In genomic region chr4:10072500-10073106, GRCm38 (mm10) we compare ENCODE assay signal across 22 mouse cellular contexts.
DNase-seq lines count a peak whose midpoint lies in the region; ATAC-seq lines count a peak whose summit lies in the region.
"Had no signal": no experiment of that assay in that cellular context is flagged by ENCODE, and none has a peak within 500 bp of the region (broad histone marks: within the 10 kb centered on the region; RNA-seq: fewer than 3 reads in every experiment).

No protein-coding gene starts in this region.

- peak overlapping the region; percentile 35 to 48; a peak in 3 of 4 replicates for H3K27ac ChIP-seq in heart, embryonic 14.5 days (replicated peaks in 1 of 2; ENCODE audit: control insufficient read depth in 1 of 2, insufficient read depth in 1 of 2, low read depth in 2 of 2, low read length in 2 of 2)
- H3K27ac ChIP-seq: hindbrain, postnatal 0 days; layer of hippocampus, adult 2 months; left cerebral cortex, adult 2 months; liver, embryonic 13.5 days; neural tube, embryonic 12.5 days; stomach, embryonic 15.5 days had no signal

- H3K27me3 ChIP-seq in heart, embryonic 14.5 days (ENCODE audit: control insufficient read depth, insufficient read depth, low read length) = no peaks in the 10 kb centered on the region
- H3K27me3 ChIP-seq: liver, embryonic 13.5 days; neural tube, embryonic 12.5 days; stomach, embryonic 15.5 days had no signal

- H3K36me3 ChIP-seq in heart, embryonic 14.5 days (ENCODE audit: control insufficient read depth, insufficient read depth, low read length) = no peaks in the 10 kb centered on the region
- H3K36me3 ChIP-seq: liver, embryonic 13.5 days; neural tube, embryonic 12.5 days; stomach, embryonic 15.5 days had no signal

- DNase-seq in cerebellum, postnatal 10 days = peak; percentile 7 to 28
- no peak for DNase-seq in cerebellum, postnatal 36 days
- peak; percentile 7 to 47 for DNase-seq in heart, adult 18-20 months
- peak; percentile 42 for DNase-seq in heart, postnatal 4 days
- no peak for DNase-seq in right cerebral cortex, postnatal 10 days (ENCODE audit: low spot score in 2 of 2)
- no peak for DNase-seq in layer of hippocampus, adult 8-10 months (ENCODE audit: low spot score in 2 of 2)
- DNase-seq: adrenal gland, postnatal 25 days; cerebellum, adult 8-10 months; kidney, adult 18-20 months; kidney, postnatal 10 days; liver, embryonic 13.5 days; lung, postnatal 14 days; right cerebral cortex, postnatal 14 days had no signal

- no peak overlapping the region for H3K4me2 ChIP-seq in heart, embryonic 14.5 days (ENCODE audit: low read length)
- H3K4me2 ChIP-seq: liver, embryonic 13.5 days; neural tube, embryonic 12.5 days; stomach, embryonic 15.5 days had no signal

- 0 out of 2 replicates have a peak, but pooled peaks cover 4% of the 10 kb centered on the region for H3K9me3 ChIP-seq in heart, embryonic 14.5 days (ENCODE audit: control insufficient read depth, low read length)
- H3K9me3 ChIP-seq: liver, embryonic 13.5 days; neural tube, embryonic 12.5 days; stomach, embryonic 15.5 days had no signal

- no peak overlapping the region for H3K4me3 ChIP-seq in heart, embryonic 14.5 days (ENCODE audit: control insufficient read depth in 1 of 2, insufficient read depth in 1 of 2, low read depth in 1 of 2, low read length in 2 of 2)
- H3K4me3 ChIP-seq: layer of hippocampus, adult 2 months; left cerebral cortex, adult 2 months; liver, embryonic 13.5 days; neural tube, embryonic 12.5 days; stomach, embryonic 15.5 days had no signal

- WGBS in heart, embryonic 14.5 days = 7% methylated on average over 5 of the region's 5 CpGs

- peak; percentile 50 for ATAC-seq in heart, embryonic 14.5 days (ENCODE audit: insufficient number of reproducible peaks, insufficient read depth, low FRiP score, low read depth)
- no peak for ATAC-seq in activated CD4-positive, CD25-positive, alpha-beta regulatory T cell, adult 4 months
- ATAC-seq: CD4-positive, CD25-positive, alpha-beta regulatory T cell, adult 4 months; forebrain, embryonic 14.5 days; hindbrain, postnatal 0 days had no signal

- H3K9ac ChIP-seq in heart, embryonic 14.5 days (ENCODE audit: low read length) = no peak overlapping the region
- H3K9ac ChIP-seq: liver, embryonic 13.5 days; neural tube, embryonic 12.5 days; stomach, embryonic 15.5 days had no signal

- peaks cover 9 to 18% of the 10 kb centered on the region in 2 experiments for H3K4me1 ChIP-seq in heart, embryonic 14.5 days (ENCODE audit: control insufficient read depth in 2 of 2, insufficient read depth in 2 of 2, low read length in 2 of 2)
- H3K4me1 ChIP-seq: liver, embryonic 13.5 days; neural tube, embryonic 12.5 days; stomach, embryonic 15.5 days had no signal

Comparison
In these comparisons a context has a peak if more than half of its experiments do, and no peak if none do; other contexts are left out.
1. DNase-seq: peak in cerebellum, postnatal 10 days (2 of 2), heart, adult 18-20 months (2 of 2) and heart, postnatal 4 days (single experiment); none in cerebellum, postnatal 36 days (0 of 2), right cerebral cortex, postnatal 10 days (0 of 2) and layer of hippocampus, adult 8-10 months (0 of 2).